ENCODE assay signal across 25 mouse cellular contexts in the genomic region with DNA sequence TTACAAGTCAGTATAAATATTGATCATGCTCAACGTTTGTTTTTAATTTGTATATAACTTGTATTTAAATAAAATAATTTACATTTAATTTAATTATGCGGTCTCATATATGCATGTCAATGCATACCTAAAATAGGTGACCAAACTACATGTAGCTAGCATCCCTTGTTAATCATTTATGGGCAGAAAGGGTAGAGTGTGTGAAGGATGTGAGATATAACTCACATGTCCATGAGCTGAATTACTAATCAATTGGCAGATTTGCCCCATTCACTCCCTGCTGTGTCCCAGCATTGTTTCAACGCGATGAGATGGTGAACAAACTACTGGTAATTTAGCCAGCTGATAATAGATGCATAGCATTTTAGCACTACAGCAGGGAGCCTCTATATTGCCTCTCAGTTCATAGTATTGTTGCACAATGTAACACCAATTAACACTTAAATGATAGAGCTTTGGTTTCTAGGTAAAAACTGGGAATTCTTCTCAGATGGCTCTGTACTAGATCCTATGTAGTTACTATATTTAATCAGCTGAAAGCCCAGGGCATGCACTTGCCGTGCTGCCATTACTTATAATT.
DNase-seq lines count a peak whose midpoint lies in the region; ATAC-seq and TF ChIP-seq lines count a peak whose summit lies in the region.
"Had no signal": no experiment of that assay in that cellular context is flagged by ENCODE, and none has a peak within 500 bp of the region (broad histone marks: within the 10 kb centered on the region; RNA-seq: fewer than 3 reads in every experiment).

No protein-coding gene starts in this region.

- TF ChIP-seq POLR2A in brain, embryonic 14.5 days (IDR thresholded peaks at IDR 0.05; ENCODE audit: borderline replicate concordance, extremely low read depth, insufficient read depth, insufficient read length, poor library complexity, severe bottlenecking): no peak
- no peak for TF ChIP-seq POLR2A in thymus, adult 2 months (IDR thresholded peaks at IDR 0.05; ENCODE audit: control insufficient read depth, extremely low read depth, insufficient read depth, low read length, poor library complexity)

- H3K27ac ChIP-seq in hindbrain, embryonic 12.5 days: no peak overlapping the region
- H3K27ac ChIP-seq in hindbrain, embryonic 11.5 days (ENCODE audit: low read depth, low read length): no peak overlapping the region
- H3K27ac ChIP-seq in forebrain, embryonic 14.5 days (ENCODE audit: low read depth, low read length): no peak overlapping the region
- no peak overlapping the region for H3K27ac ChIP-seq in neural tube, embryonic 12.5 days
- H3K27ac ChIP-seq in midbrain, embryonic 14.5 days (replicated peaks; ENCODE audit: low read depth, low read length): no peak overlapping the region
- H3K27ac ChIP-seq in thymus, adult 2 months (ENCODE audit: control insufficient read depth, insufficient read depth, low read length): no peak overlapping the region
- H3K27ac ChIP-seq: embryonic facial prominence, embryonic 15.5 days; heart, embryonic 10.5 days had no signal

- DNase-seq in hindbrain, embryonic 11.5 days (ENCODE audit: low spot score): no peak
- DNase-seq in brain, embryonic 14.5 days (ENCODE audit: low read depth): peak; percentile 78
- DNase-seq in forebrain, embryonic 14.5 days (ENCODE audit: low spot score): peak; percentile 61
- no peak for DNase-seq in midbrain, embryonic 14.5 days
- no peak for DNase-seq in thymus, adult 2 months
- no peak for DNase-seq in T-cell, adult 2 months (ENCODE audit: low spot score)
- DNase-seq: adrenal gland, adult 8-10 months; adrenal gland, postnatal 36 days; cerebellum, adult 11 months; cerebellum, adult 8-10 months; cerebellum, postnatal 14 days; embryo, embryonic 11 days; gastrocnemius, postnatal 36 days; heart, adult 11 months; heart, postnatal 10 days; heart, postnatal 4 days; kidney, adult 2 months had no signal

- ATAC-seq in hindbrain, embryonic 12.5 days (ENCODE audit: low FRiP score): peak; percentile 50; the same call in 1 of the 2 replicates
- no peak for ATAC-seq in hindbrain, embryonic 11.5 days (ENCODE audit: low FRiP score)
- peak; percentile 68 for ATAC-seq in forebrain, embryonic 14.5 days
- peak; percentile 56 for ATAC-seq in neural tube, embryonic 12.5 days (ENCODE audit: low FRiP score, low read depth)
- ATAC-seq in midbrain, embryonic 14.5 days (ENCODE audit: low FRiP score, low TSS enrichment): no peak
- ATAC-seq: intestine, embryonic 16.5 days; Patski had no signal

- H3K9ac ChIP-seq in hindbrain, embryonic 12.5 days: no peak overlapping the region
- H3K9ac ChIP-seq in hindbrain, embryonic 11.5 days (ENCODE audit: low read depth, low read length): no peak overlapping the region
- H3K9ac ChIP-seq in forebrain, embryonic 14.5 days (ENCODE audit: low read length): no peak overlapping the region
- no peak overlapping the region for H3K9ac ChIP-seq in neural tube, embryonic 12.5 days
- no peak overlapping the region for H3K9ac ChIP-seq in midbrain, embryonic 14.5 days (replicated peaks; ENCODE audit: low read length)
- H3K9ac ChIP-seq: embryonic facial prominence, embryonic 15.5 days had no signal

- no peak for TF ChIP-seq CTCF in brain, embryonic 14.5 days (IDR thresholded peaks at IDR 0.05; ENCODE audit: borderline replicate concordance, extremely low read depth, insufficient read depth, insufficient read length)
- TF ChIP-seq CTCF in thymus, adult 2 months (IDR thresholded peaks at IDR 0.05; ENCODE audit: borderline replicate concordance, control insufficient read depth, extremely low read depth, insufficient read depth, low read length, poor library complexity): no peak

- no peaks in the 10 kb centered on the region for H3K36me3 ChIP-seq in hindbrain, embryonic 12.5 days
- H3K36me3 ChIP-seq in hindbrain, embryonic 11.5 days (ENCODE audit: control insufficient read depth, insufficient read depth, low read length): no peaks in the 10 kb centered on the region
- H3K36me3 ChIP-seq in forebrain, embryonic 14.5 days (ENCODE audit: control insufficient read depth, insufficient read depth, low read length): no peaks in the 10 kb centered on the region
- H3K36me3 ChIP-seq in neural tube, embryonic 12.5 days: no peaks in the 10 kb centered on the region
- no peaks in the 10 kb centered on the region for H3K36me3 ChIP-seq in midbrain, embryonic 14.5 days (ENCODE audit: control insufficient read depth, insufficient read depth, low read length)
- no peaks in the 10 kb centered on the region for H3K36me3 ChIP-seq in thymus, adult 2 months (ENCODE audit: control insufficient read depth, insufficient read depth, low read length)
- H3K36me3 ChIP-seq: embryonic facial prominence, embryonic 15.5 days; heart, embryonic 10.5 days had no signal

- H3K4me3 ChIP-seq in hindbrain, embryonic 12.5 days: no peak overlapping the region
- no peak overlapping the region for H3K4me3 ChIP-seq in hindbrain, embryonic 11.5 days (ENCODE audit: low read depth, low read length)
- no peak overlapping the region for H3K4me3 ChIP-seq in forebrain, embryonic 14.5 days (ENCODE audit: low read depth, low read length)
- no peak overlapping the region for H3K4me3 ChIP-seq in neural tube, embryonic 12.5 days
- no peak overlapping the region for H3K4me3 ChIP-seq in midbrain, embryonic 14.5 days (replicated peaks; ENCODE audit: low read depth, low read length)
- no peak overlapping the region for H3K4me3 ChIP-seq in thymus, adult 2 months (ENCODE audit: control insufficient read depth, insufficient read depth, low read length)
- H3K4me3 ChIP-seq: embryonic facial prominence, embryonic 15.5 days; erythroblast, embryonic 14.5 days; heart, embryonic 10.5 days had no signal

- H3K9me3 ChIP-seq in hindbrain, embryonic 12.5 days (replicated peaks): no peaks in the 10 kb centered on the region
- no peaks in the 10 kb centered on the region for H3K9me3 ChIP-seq in hindbrain, embryonic 11.5 days (ENCODE audit: control insufficient read depth, low read length)
- H3K9me3 ChIP-seq in forebrain, embryonic 14.5 days (replicated peaks; ENCODE audit: control insufficient read depth, low read length): no peaks in the 10 kb centered on the region
- no peaks in the 10 kb centered on the region for H3K9me3 ChIP-seq in neural tube, embryonic 12.5 days
- no peaks in the 10 kb centered on the region for H3K9me3 ChIP-seq in midbrain, embryonic 14.5 days (ENCODE audit: control insufficient read depth, low read length)
- H3K9me3 ChIP-seq: embryonic facial prominence, embryonic 15.5 days; heart, embryonic 10.5 days had no signal

- H3K4me1 ChIP-seq in hindbrain, embryonic 12.5 days: no peaks in the 10 kb centered on the region
- H3K4me1 ChIP-seq in hindbrain, embryonic 11.5 days (replicated peaks; ENCODE audit: control insufficient read depth, insufficient read depth, low read length): no peaks in the 10 kb centered on the region
- H3K4me1 ChIP-seq in forebrain, embryonic 14.5 days (ENCODE audit: control insufficient read depth, insufficient read depth, low read length): no peaks in the 10 kb centered on the region
- no peaks in the 10 kb centered on the region for H3K4me1 ChIP-seq in neural tube, embryonic 12.5 days
- H3K4me1 ChIP-seq in midbrain, embryonic 14.5 days (ENCODE audit: control insufficient read depth, insufficient read depth, low read length): no peaks in the 10 kb centered on the region
- H3K4me1 ChIP-seq in thymus, adult 2 months (replicated peaks; ENCODE audit: control insufficient read depth, insufficient read depth, low read length): no peaks in the 10 kb centered on the region
- H3K4me1 ChIP-seq: embryonic facial prominence, embryonic 15.5 days; heart, embryonic 10.5 days had no signal

- H3K4me2 ChIP-seq in hindbrain, embryonic 12.5 days (replicated peaks): no peak overlapping the region
- no peak overlapping the region for H3K4me2 ChIP-seq in hindbrain, embryonic 11.5 days (replicated peaks; ENCODE audit: low read depth, low read length)
- H3K4me2 ChIP-seq in forebrain, embryonic 14.5 days (ENCODE audit: low read length): no peak overlapping the region
- no peak overlapping the region for H3K4me2 ChIP-seq in neural tube, embryonic 12.5 days (replicated peaks)
- H3K4me2 ChIP-seq in midbrain, embryonic 14.5 days (ENCODE audit: low read length): no peak overlapping the region
- H3K4me2 ChIP-seq: embryonic facial prominence, embryonic 15.5 days had no signal

- no peaks in the 10 kb centered on the region for H3K27me3 ChIP-seq in hindbrain, embryonic 12.5 days
- H3K27me3 ChIP-seq in hindbrain, embryonic 11.5 days (ENCODE audit: control insufficient read depth, insufficient read depth, low read length): no peaks in the 10 kb centered on the region
- no peaks in the 10 kb centered on the region for H3K27me3 ChIP-seq in forebrain, embryonic 14.5 days (replicated peaks; ENCODE audit: control insufficient read depth, insufficient read depth, low read length)
- H3K27me3 ChIP-seq in neural tube, embryonic 12.5 days (replicated peaks): no peaks in the 10 kb centered on the region
- no peaks in the 10 kb centered on the region for H3K27me3 ChIP-seq in midbrain, embryonic 14.5 days (ENCODE audit: control insufficient read depth, insufficient read depth, low read length)
- no peaks in the 10 kb centered on the region for H3K27me3 ChIP-seq in thymus, adult 2 months (ENCODE audit: control insufficient read depth, insufficient read depth, low read length)
- H3K27me3 ChIP-seq: CH12.LX; embryonic facial prominence, embryonic 15.5 days; Patski had no signal

- 59% methylated on average over 5 of the region's 5 CpGs for WGBS in hindbrain, embryonic 12.5 days
- WGBS in hindbrain, embryonic 11.5 days: 63% methylated on average over 5 of the region's 5 CpGs
- 42% methylated on average over 5 of the region's 5 CpGs for WGBS in forebrain, embryonic 14.5 days
- 58% methylated on average over 5 of the region's 5 CpGs for WGBS in neural tube, embryonic 12.5 days
- WGBS in midbrain, embryonic 14.5 days: 66% methylated on average over 5 of the region's 5 CpGs
- WGBS in thymus, adult 2 months: 75% methylated on average over 5 of the region's 5 CpGs

Comparison
In these comparisons a context has a peak if more than half of its experiments do, and no peak if none do; other contexts are left out.
1. ATAC-seq: peak in hindbrain, embryonic 12.5 days (single experiment), forebrain, embryonic 14.5 days (single experiment) and neural tube, embryonic 12.5 days (single experiment); none in hindbrain, embryonic 11.5 days (single experiment) and midbrain, embryonic 14.5 days (single experiment).
2. DNase-seq: peak in brain, embryonic 14.5 days (single experiment) and forebrain, embryonic 14.5 days (single experiment); none in hindbrain, embryonic 11.5 days (single experiment), midbrain, embryonic 14.5 days (single experiment), thymus, adult 2 months (single experiment) and T-cell, adult 2 months (single experiment).